Comparison of ENCODE assay signal across 7 mouse cellular contexts in the genomic region with DNA sequence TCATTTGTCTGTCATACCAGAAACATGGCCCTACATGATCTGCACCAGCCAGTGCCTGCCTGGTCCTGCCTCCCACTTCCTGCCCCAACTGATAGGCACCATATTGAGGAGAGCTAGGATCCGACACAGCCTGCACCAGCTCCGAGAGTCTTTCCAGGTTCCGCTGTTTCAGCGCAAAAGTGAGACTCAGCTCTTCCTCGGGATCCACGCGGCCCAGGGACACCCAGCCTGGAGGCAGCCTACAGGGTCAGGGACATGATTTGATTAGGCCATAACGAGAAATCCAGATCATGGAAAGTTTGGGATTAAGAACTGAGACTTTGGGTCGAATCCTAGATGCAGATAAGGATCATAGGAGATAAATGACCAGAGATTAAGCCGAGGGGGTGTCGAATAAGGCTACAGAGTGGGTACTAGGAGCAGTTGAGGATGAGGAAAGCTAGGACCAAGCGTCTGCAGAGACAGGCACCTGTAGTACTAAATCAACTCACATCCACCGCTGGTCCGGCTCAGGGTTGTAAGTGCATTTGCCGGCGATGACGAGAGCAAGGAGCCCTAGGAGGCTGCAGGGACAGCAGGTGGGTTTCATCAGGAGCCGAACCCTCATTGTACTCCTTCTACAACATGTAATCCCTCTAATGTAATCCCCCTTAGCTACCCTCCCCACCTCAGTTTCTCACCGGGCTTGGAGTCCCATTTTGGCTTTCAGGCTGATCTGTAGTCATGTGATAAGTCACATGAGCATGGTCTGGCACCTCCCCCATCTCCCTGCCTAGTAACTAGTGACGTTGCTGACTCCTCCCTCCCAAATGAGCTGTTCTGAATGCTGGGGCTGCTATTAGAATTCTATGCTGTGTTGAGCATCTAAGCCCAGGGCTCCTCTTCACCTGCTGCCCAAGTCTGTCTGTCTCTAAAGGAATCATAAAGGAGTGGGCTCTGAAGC. TPM values are rescaled to one million over a fixed set of nuclear protein-coding genes. Genes with fewer than 3 reads are reported as not detected.
A peak's percentile ranks its signal among the peaks of the same experiment; 100 is the strongest.
DNase-seq lines count a peak whose midpoint lies in the region; ATAC-seq lines count a peak whose summit lies in the region.

A gene (minus strand): TSS at position 745 of the 943 bp plus-strand sequence.

- H3K4me2 ChIP-seq in intestine, embryonic 16.5 days (ENCODE audit: low read depth, low read length): peak within 1 kb of the TSS; percentile 76
- H3K4me2 ChIP-seq in midbrain, embryonic 11.5 days: peak within 1 kb of the TSS; percentile 70

- no peaks in the 10 kb centered on the region for H3K9me3 ChIP-seq in intestine, embryonic 16.5 days (ENCODE audit: control insufficient read depth, low read length)
- no peaks in the 10 kb centered on the region for H3K9me3 ChIP-seq in midbrain, embryonic 11.5 days (ENCODE audit: control insufficient read depth, low read length)

- DNase-seq in adrenal gland, adult 2 months: peak; percentile 95
- DNase-seq in embryo, embryonic 11.5 days (ENCODE audit: low read depth, low spot score): peak; percentile 85
- peak; percentile 74 to 84 for DNase-seq in gastrocnemius, postnatal 4 days (ENCODE audit: low spot score in 2 of 2)
- DNase-seq in left cerebral cortex, postnatal 36 days (ENCODE audit: low spot score in 2 of 2): peak; percentile 90 to 93
- DNase-seq in midbrain, embryonic 11.5 days (ENCODE audit: low spot score, missing footprints): peak; percentile 97
- DNase-seq in skeletal muscle tissue, adult 2 months (ENCODE audit: low read depth, low spot score): peak; percentile 96

- 15% methylated on average over 20 of the region's 20 CpGs for WGBS in intestine, embryonic 16.5 days
- WGBS in midbrain, embryonic 11.5 days: 24% methylated on average over 20 of the region's 20 CpGs

- peaks cover 8% of the 10 kb centered on the region for H3K36me3 ChIP-seq in intestine, embryonic 16.5 days (ENCODE audit: control insufficient read depth, insufficient read depth, low read length)
- peaks cover 20% of the 10 kb centered on the region for H3K36me3 ChIP-seq in midbrain, embryonic 11.5 days (ENCODE audit: control insufficient read depth, insufficient read depth, low read length)

- H3K9ac ChIP-seq in intestine, embryonic 16.5 days (ENCODE audit: low read depth, low read length): peak within 1 kb of the TSS; percentile 80
- peak within 1 kb of the TSS; percentile 77 for H3K9ac ChIP-seq in midbrain, embryonic 11.5 days (ENCODE audit: low read length)

- peak within 1 kb of the TSS; percentile 30; the same call in 1 of the 2 replicates for H3K27ac ChIP-seq in intestine, embryonic 16.5 days (ENCODE audit: low read length)
- no peak within 1 kb of the TSS for H3K27ac ChIP-seq in midbrain, embryonic 11.5 days (ENCODE audit: low read depth, low read length)

- peaks cover 12% of the 10 kb centered on the region for H3K4me1 ChIP-seq in intestine, embryonic 16.5 days (ENCODE audit: control insufficient read depth, insufficient read depth, low read length)
- peaks cover 8% of the 10 kb centered on the region for H3K4me1 ChIP-seq in midbrain, embryonic 11.5 days (ENCODE audit: control insufficient read depth, insufficient read depth, low read length)

- peak; percentile 92 for ATAC-seq in intestine, embryonic 16.5 days
- ATAC-seq in midbrain, embryonic 11.5 days (ENCODE audit: low FRiP score): peak; percentile 97

- intact Hi-C loops in left cerebral cortex, postnatal 36 days (cut with DNase I): no loop called here

- H3K27me3 ChIP-seq in intestine, embryonic 16.5 days (replicated peaks; ENCODE audit: control insufficient read depth, insufficient read depth, low read length): no peaks in the 10 kb centered on the region
- H3K27me3 ChIP-seq in midbrain, embryonic 11.5 days (ENCODE audit: control insufficient read depth, insufficient read depth, low read length): no peaks in the 10 kb centered on the region

- H3K4me3 ChIP-seq in intestine, embryonic 16.5 days (ENCODE audit: low read length): peak within 1 kb of the TSS; percentile 68
- peak within 1 kb of the TSS; percentile 45 for H3K4me3 ChIP-seq in midbrain, embryonic 11.5 days (ENCODE audit: low read depth, low read length)

RNA-seq across cellular contexts. Expression of the gene that starts here (rescaled TPM):
- total RNA-seq in adrenal gland, adult 2 months (2021): 100 to 1,000 TPM; 113 to 129 TPM
- 200 and 305 TPM in 2 replicates for polyA plus RNA-seq in adrenal gland, adult 2 months (2012; rRNA removed)
- total RNA-seq in gastrocnemius, postnatal 4 days (2021): 10 to 100 TPM; 37.6 to 42.6 TPM
- polyA plus RNA-seq in intestine, embryonic 16.5 days (2015; fragmentation: Nextera tagmentation; extraction: Ambion mirVana): 152 and 191 TPM in 2 replicates
- 10 to 100 TPM; 59.6 to 73.9 TPM for total RNA-seq in left cerebral cortex, postnatal 36 days (2021)
- polyA plus RNA-seq in midbrain, embryonic 11.5 days (2014; fragmentation: Nextera tagmentation; extraction: Ambion mirVana): 54.1 and 57.9 TPM in 2 replicates
